Mouse (Mus musculus): ENCODE measurements around the gene Enah. TPM values are rescaled to one million over a fixed set of nuclear protein-coding genes. Genes with fewer than 3 reads are reported as not detected.
A peak's percentile ranks its signal among the peaks of the same experiment; 100 is the strongest.

Gene Enah
- polyA plus RNA-seq, 1 experiment from 2014 or later: 32.4 TPM

DNA sequence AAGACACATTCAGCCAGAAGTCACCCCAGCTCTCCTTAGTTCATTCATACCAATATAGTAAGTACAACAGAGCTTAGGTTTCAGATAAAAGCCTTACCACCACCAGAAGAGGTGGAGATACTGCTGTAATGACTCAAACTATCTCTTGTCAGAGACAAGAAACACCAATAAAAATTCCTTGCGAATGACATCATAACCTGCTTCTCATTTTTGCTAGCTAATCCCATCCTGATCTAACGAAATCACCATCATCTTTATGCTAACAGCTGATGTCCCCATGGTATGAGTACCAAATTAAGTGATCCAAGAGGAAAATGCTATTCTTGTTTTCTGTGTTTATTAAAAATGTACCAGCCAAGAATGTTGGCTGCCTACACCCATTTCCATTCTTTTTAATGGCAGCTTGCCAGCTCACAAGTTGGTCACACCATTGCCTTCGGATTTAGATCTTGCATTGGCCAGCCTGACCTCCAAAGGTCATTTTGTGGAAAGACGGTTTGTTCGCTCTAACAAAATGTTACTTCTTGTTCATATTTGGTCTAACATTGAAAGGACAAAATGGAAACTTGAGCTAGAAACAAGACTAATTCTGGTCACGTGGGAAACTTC lies 2.0 kb upstream of the Enah start:
- H3K4me1 ChIP-seq (ENCODE audit: control insufficient read depth, insufficient read depth, low read length): no peaks in the 10 kb centered on the region
- no peak overlapping the region for H3K4me3 ChIP-seq (ENCODE audit: low read depth, low read length)
- DNase-seq (ENCODE audit: low spot score): no peak
- no peak overlapping the region for H3K4me2 ChIP-seq (ENCODE audit: low read depth, low read length)
- H3K9me3 ChIP-seq (replicated peaks; ENCODE audit: control insufficient read depth, low read length): no peaks in the 10 kb centered on the region
- H3K27ac ChIP-seq (replicated peaks; ENCODE audit: low read depth, low read length): no peak overlapping the region
- no peak overlapping the region for H3K9ac ChIP-seq (replicated peaks; ENCODE audit: low read length)
- H3K36me3 ChIP-seq (replicated peaks; ENCODE audit: control insufficient read depth, insufficient read depth, low read depth, low read length): no peaks in the 10 kb centered on the region
- H3K27me3 ChIP-seq (ENCODE audit: control insufficient read depth, insufficient read depth, low read length): no peaks in the 10 kb centered on the region
- no peak for ATAC-seq (replicated peaks; ENCODE audit: insufficient number of reproducible peaks, low FRiP score, low TSS enrichment, low read depth)
- WGBS: 84% methylated on average over 6 of the region's 6 CpGs

DNA sequence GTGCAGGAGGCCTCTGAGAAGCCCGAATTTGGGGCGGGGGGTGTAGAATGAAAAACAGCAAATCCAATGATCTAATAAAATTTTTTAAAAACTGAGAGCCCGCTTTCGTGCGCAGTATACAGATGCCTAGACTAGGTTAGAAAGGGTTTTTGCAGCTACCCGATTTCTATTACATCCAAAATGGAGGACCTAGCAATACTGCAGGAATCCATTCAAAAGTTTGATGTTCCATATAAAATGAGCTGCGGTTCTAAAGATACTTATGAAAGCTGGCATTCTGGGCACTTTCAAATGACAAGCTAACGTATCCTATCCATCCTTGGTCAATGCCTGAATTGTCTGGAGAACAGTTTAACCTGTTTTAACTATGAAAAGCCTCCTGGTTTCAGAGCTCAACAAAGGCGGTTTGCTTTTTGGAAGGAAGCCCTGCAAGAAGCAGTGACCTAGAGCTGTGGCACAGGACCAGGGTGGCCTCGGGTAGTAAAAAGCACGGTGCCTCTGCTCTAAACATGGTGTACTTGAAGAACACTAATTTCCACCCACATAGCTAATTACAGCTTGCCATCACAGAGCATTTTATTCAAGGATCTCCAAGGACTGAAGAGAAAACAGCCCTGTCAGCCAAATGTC lies 1.2 kb upstream of the Enah start:
- no peaks in the 10 kb centered on the region for H3K4me1 ChIP-seq (ENCODE audit: control insufficient read depth, insufficient read depth, low read length)
- H3K9me3 ChIP-seq (replicated peaks; ENCODE audit: control insufficient read depth, low read length): no peaks in the 10 kb centered on the region
- H3K27me3 ChIP-seq (ENCODE audit: control insufficient read depth, insufficient read depth, low read length): no peaks in the 10 kb centered on the region
- H3K4me3 ChIP-seq (ENCODE audit: low read depth, low read length): peak overlapping the region; percentile 96
- H3K9ac ChIP-seq (replicated peaks; ENCODE audit: low read length): peak overlapping the region; percentile 98
- H3K36me3 ChIP-seq (replicated peaks; ENCODE audit: control insufficient read depth, insufficient read depth, low read depth, low read length): no peaks in the 10 kb centered on the region
- peak; percentile 3; the same call in 1 of the 2 replicates for ATAC-seq (replicated peaks; ENCODE audit: insufficient number of reproducible peaks, low FRiP score, low TSS enrichment, low read depth)
- 15% methylated on average over 11 of the region's 11 CpGs for WGBS
- peak overlapping the region; percentile 90 for H3K4me2 ChIP-seq (ENCODE audit: low read depth, low read length)
- H3K27ac ChIP-seq (replicated peaks; ENCODE audit: low read depth, low read length): no peak overlapping the region
- peak; percentile 33 for DNase-seq (ENCODE audit: low spot score)

DNA sequence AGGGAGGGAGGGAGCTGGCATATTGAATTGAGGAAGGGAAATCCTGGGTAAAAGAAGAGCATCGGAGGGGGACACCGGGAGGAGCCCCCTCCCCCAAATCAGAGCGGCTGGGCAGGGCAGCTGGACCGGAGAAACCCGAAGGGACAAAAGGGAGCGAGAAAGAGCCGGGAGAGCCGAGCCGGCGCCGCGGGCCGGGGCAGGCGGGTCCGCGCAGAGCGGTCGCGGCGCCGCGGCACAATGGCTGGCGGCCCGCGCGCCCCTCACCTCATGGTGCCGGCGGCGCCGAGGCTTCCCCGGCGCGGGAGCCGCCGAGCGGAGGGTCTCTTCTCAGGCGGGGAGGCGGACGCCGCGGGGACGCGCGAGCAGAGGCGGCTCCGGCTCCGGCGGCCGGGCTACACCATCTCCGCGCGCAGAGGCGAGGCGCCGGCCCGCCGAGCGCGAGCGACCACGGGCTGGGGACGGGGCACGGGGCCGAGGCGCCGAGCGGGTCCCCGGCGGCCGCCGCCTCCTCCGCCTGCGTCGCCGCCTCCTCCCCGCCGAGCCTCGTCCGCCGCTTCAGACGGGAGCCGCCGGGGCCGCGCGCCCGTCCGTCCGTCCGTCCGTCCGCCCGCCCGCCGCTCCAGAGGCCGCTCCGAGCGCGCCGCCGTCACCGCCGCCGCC lies 394 bp downstream of the Enah start:
- no peaks in the 10 kb centered on the region for H3K4me1 ChIP-seq (ENCODE audit: control insufficient read depth, insufficient read depth, low read length)
- H3K27ac ChIP-seq (replicated peaks; ENCODE audit: low read depth, low read length): peak overlapping the region; percentile 96
- H3K27me3 ChIP-seq (ENCODE audit: control insufficient read depth, insufficient read depth, low read length): no peaks in the 10 kb centered on the region
- peak overlapping the region; percentile 90 for H3K4me2 ChIP-seq (ENCODE audit: low read depth, low read length)
- ATAC-seq (replicated peaks; ENCODE audit: insufficient number of reproducible peaks, low FRiP score, low TSS enrichment, low read depth): peak; percentile 72
- peak overlapping the region; percentile 98 for H3K9ac ChIP-seq (replicated peaks; ENCODE audit: low read length)
- no peaks in the 10 kb centered on the region for H3K9me3 ChIP-seq (replicated peaks; ENCODE audit: control insufficient read depth, low read length)
- WGBS: 0% methylated on average over 56 of the region's 104 CpGs
- DNase-seq (ENCODE audit: low spot score): peak; percentile 55
- H3K36me3 ChIP-seq (replicated peaks; ENCODE audit: control insufficient read depth, insufficient read depth, low read depth, low read length): no peaks in the 10 kb centered on the region
- peak overlapping the region; percentile 96 for H3K4me3 ChIP-seq (ENCODE audit: low read depth, low read length)

DNA sequence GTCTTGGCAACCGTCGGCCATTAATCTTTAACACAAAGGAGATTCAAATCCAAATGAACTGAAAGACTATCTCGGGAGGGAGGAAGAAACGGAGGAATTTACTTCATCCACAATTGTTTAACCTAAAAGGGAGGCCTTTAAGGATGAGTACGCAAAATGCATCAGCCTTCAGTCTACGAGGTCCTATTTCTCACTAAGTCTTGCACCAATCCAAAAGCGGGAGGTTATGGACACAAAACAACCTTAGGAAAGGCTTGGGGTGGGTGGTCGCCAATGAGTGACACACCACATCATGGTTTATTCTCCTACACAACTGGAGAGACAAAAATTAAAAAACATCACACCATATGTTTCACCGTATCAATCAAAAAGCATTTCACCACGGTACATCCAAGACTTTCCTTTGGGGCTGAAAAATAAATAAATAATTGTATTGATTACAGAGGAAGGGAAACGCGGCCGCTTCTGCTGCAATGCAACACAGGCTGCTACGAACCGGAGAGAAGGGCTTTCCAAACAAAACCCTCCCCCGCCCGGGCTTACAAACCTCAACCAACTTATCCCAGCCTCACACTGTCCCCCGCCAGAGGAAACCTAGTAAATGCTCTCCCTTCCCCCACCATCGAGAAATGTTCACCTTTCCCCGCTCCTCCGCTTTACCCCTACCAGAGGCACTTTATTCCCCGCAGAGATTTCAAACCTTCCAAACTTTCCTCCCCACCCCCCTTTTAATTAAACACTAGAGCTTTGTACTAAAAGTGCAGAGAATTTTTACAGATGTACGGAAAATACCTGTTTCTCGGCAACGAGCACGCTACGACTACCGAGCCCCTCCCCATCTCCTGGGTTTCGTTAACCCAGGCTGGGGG lies 1.2 kb downstream of the Enah start:
- peak; percentile 82 for DNase-seq (ENCODE audit: low spot score)

DNA sequence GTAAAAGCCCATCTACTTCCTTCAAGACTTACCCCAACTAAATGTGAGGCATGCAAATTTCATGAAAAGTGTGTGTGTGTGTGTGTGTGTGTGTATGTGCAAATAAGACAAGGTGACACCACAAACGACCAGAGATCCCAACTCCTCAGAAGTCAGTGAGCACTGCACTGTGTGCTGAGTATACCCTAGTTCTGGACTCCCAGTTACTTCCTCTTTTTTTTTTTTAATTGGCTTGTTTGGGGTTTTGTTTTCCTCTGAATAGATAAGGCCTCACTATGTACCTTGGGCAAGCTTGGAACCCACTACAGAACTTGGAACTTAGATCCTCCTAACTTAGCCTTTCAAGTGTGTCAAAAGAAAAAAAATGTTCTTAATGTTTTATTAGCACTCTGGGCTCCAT lies 14.0 kb downstream of the Enah start:
- DNase-seq (ENCODE audit: low spot score) (no peak), ATAC-seq (replicated peaks; ENCODE audit: insufficient number of reproducible peaks, low FRiP score, low TSS enrichment, low read depth) (no peak)
- H3K4me2 ChIP-seq (ENCODE audit: low read depth, low read length): no peak overlapping the region
- no peak overlapping the region for H3K27ac ChIP-seq (replicated peaks; ENCODE audit: low read depth, low read length)
- peaks cover 3% of the 10 kb centered on the region for H3K36me3 ChIP-seq (replicated peaks; ENCODE audit: control insufficient read depth, insufficient read depth, low read depth, low read length)
- WGBS: 79% methylated on average over 1 of the region's 1 CpGs
- no peak overlapping the region for H3K4me3 ChIP-seq (ENCODE audit: low read depth, low read length)
- H3K9ac ChIP-seq (replicated peaks; ENCODE audit: low read length): no peak overlapping the region
- H3K9me3 ChIP-seq (replicated peaks; ENCODE audit: control insufficient read depth, low read length): no peaks in the 10 kb centered on the region
- H3K4me1 ChIP-seq (ENCODE audit: control insufficient read depth, insufficient read depth, low read length): no peaks in the 10 kb centered on the region
- no peaks in the 10 kb centered on the region for H3K27me3 ChIP-seq (ENCODE audit: control insufficient read depth, insufficient read depth, low read length)

More for the DNA sequence above, 1.2 kb downstream of the Enah start:
- Histone ChIP-seq H3K9ac (replicated peaks; ENCODE audit: low read length) (peak overlapping the region; percentile 98), H3K27ac (replicated peaks; ENCODE audit: low read depth, low read length) (peak overlapping the region; percentile 96), H3K4me2 (ENCODE audit: low read depth, low read length) (peak overlapping the region; percentile 90), H3K4me1 (ENCODE audit: control insufficient read depth, insufficient read depth, low read length) (no peaks in the 10 kb centered on the region), H3K9me3 (replicated peaks; ENCODE audit: control insufficient read depth, low read length) (no peaks in the 10 kb centered on the region), H3K36me3 (replicated peaks; ENCODE audit: control insufficient read depth, insufficient read depth, low read depth, low read length) (no peaks in the 10 kb centered on the region), H3K4me3 (ENCODE audit: low read depth, low read length) (peak overlapping the region; percentile 96), H3K27me3 (ENCODE audit: control insufficient read depth, insufficient read depth, low read length) (no peaks in the 10 kb centered on the region)
- under 1% methylated on average over 29 of the region's 29 CpGs for WGBS
- peak; percentile 53; the same call in 1 of the 2 replicates for ATAC-seq (replicated peaks; ENCODE audit: insufficient number of reproducible peaks, low FRiP score, low TSS enrichment, low read depth)

DNA sequence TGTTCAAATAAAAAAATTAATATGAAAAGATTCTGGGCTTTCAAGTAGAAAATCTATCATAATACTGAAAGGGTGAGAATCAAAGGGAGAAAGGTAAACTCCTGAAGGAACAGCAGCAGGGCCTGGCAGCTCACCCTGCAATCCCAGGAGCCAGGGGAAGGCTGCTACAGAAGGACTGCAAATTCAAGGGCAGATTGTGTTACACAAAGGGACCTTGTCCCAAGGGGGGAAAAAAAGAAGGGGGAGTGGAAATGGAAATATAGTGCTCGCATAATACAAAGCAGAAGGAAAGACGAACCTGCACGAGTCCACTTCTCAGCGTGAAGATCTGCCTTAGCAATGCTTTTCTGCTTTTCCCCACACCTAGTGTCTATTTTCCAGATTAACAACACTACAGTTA lies 21.1 kb downstream of the Enah start:
- peak; percentile 53 for DNase-seq (ENCODE audit: low spot score)
- H3K27me3 ChIP-seq (ENCODE audit: control insufficient read depth, insufficient read depth, low read length): no peaks in the 10 kb centered on the region
- no peak overlapping the region for H3K27ac ChIP-seq (replicated peaks; ENCODE audit: low read depth, low read length)
- H3K9me3 ChIP-seq (replicated peaks; ENCODE audit: control insufficient read depth, low read length): no peaks in the 10 kb centered on the region
- H3K4me3 ChIP-seq (ENCODE audit: low read depth, low read length): no peak overlapping the region
- WGBS: 49% methylated on average over 4 of the region's 4 CpGs
- no peak overlapping the region for H3K9ac ChIP-seq (replicated peaks; ENCODE audit: low read length)
- no peak overlapping the region for H3K4me2 ChIP-seq (ENCODE audit: low read depth, low read length)
- no peaks in the 10 kb centered on the region for H3K4me1 ChIP-seq (ENCODE audit: control insufficient read depth, insufficient read depth, low read length)
- no peak for ATAC-seq (replicated peaks; ENCODE audit: insufficient number of reproducible peaks, low FRiP score, low TSS enrichment, low read depth)
- H3K36me3 ChIP-seq (replicated peaks; ENCODE audit: control insufficient read depth, insufficient read depth, low read depth, low read length): no peaks in the 10 kb centered on the region

DNA sequence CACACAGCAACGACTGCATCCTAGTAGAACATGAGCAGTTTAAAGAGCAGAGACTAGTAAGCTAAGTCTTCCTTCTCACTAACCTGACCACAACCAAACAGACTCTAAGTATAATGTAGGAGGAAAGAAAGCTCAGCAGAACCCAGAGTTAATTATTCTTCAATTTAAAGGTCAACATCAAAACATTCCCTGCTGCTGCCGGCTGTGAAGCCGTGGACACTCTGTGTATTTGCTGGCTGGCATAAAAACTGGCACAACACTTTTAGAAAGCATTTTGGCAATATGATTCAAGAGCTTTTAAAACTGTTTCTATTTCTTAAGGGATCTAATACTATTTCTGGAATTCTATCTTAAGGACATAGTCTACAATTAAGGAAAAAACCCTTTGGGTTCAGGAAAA lies 22.0 kb downstream of the Enah start:
- no peak overlapping the region for H3K9ac ChIP-seq (replicated peaks; ENCODE audit: low read length)
- DNase-seq (ENCODE audit: low spot score) (no peak), ATAC-seq (replicated peaks; ENCODE audit: insufficient number of reproducible peaks, low FRiP score, low TSS enrichment, low read depth) (no peak)
- no peaks in the 10 kb centered on the region for H3K36me3 ChIP-seq (replicated peaks; ENCODE audit: control insufficient read depth, insufficient read depth, low read depth, low read length)
- H3K9me3 ChIP-seq (replicated peaks; ENCODE audit: control insufficient read depth, low read length): no peaks in the 10 kb centered on the region
- WGBS: 61% methylated on average over 3 of the region's 3 CpGs
- no peaks in the 10 kb centered on the region for H3K4me1 ChIP-seq (ENCODE audit: control insufficient read depth, insufficient read depth, low read length)
- no peak overlapping the region for H3K27ac ChIP-seq (replicated peaks; ENCODE audit: low read depth, low read length)
- no peaks in the 10 kb centered on the region for H3K27me3 ChIP-seq (ENCODE audit: control insufficient read depth, insufficient read depth, low read length)
- H3K4me3 ChIP-seq (ENCODE audit: low read depth, low read length): no peak overlapping the region
- no peak overlapping the region for H3K4me2 ChIP-seq (ENCODE audit: low read depth, low read length)
